Mouse (Mus musculus): Measurements from ENCODE around the gene St6galnac1.
"Not testable (repeated sequence)": the region's sequence is repeated elsewhere in the genome, so short reads cannot be mapped to it uniquely, and the experiment has no call there.

The St6galnac1 gene

GRCm38 (mm10) chr11:116807526-116807925, 32.2 kb upstream of the St6galnac1 start:
- DNase-seq (ENCODE audit: low spot score in 2 of 2) = no peak

GRCm38 (mm10) chr11:116807116-116807515, 31.8 kb upstream of the St6galnac1 start:
- DNase-seq (ENCODE audit: low spot score in 2 of 2) = no peak

- DNase-seq (ENCODE audit: low spot score in 2 of 2) = no peak
These were observed 31.1 kb upstream of the St6galnac1 start for GRCm38 (mm10) chr11:116806136-116807071.

GRCm38 (mm10) chr11:116802709-116803108, 27.4 kb upstream of the St6galnac1 start:
- DNase-seq (ENCODE audit: low spot score in 2 of 2) = no peak

- DNase-seq (ENCODE audit: low spot score in 2 of 2) = no peak
These were observed 25.8 kb upstream of the St6galnac1 start for GRCm38 (mm10) chr11:116801106-116801505.

- no peak for DNase-seq (ENCODE audit: low spot score in 2 of 2)
These were observed 24.1 kb upstream of the St6galnac1 start for GRCm38 (mm10) chr11:116799364-116799763.

GRCm38 (mm10) chr11:116784221-116784620, 8.9 kb upstream of the St6galnac1 start:
- DNase-seq (ENCODE audit: low spot score in 2 of 2) = no peak

GRCm38 (mm10) chr11:116782737-116783145, 7.4 kb upstream of the St6galnac1 start:
- DNase-seq (ENCODE audit: low spot score in 2 of 2) = no peak

GRCm38 (mm10) chr11:116773205-116773604, 2.1 kb downstream of the St6galnac1 start:
- no peak for DNase-seq (ENCODE audit: low spot score in 2 of 2)

GRCm38 (mm10) chr11:116769873-116770272, 5.4 kb downstream of the St6galnac1 start:
- DNase-seq (ENCODE audit: low spot score in 2 of 2) = no peak

- DNase-seq (ENCODE audit: low spot score in 2 of 2) = no peak
These were observed 10.4 kb downstream of the St6galnac1 start for GRCm38 (mm10) chr11:116764946-116765345.

- no peak for DNase-seq (ENCODE audit: low spot score in 2 of 2)
These were observed 11.0 kb downstream of the St6galnac1 start for GRCm38 (mm10) chr11:116764346-116764745.

GRCm38 (mm10) chr11:116755191-116755590, 20.1 kb downstream of the St6galnac1 start:
- no peak for DNase-seq (ENCODE audit: low spot score in 2 of 2)

GRCm38 (mm10) chr11:116753674-116754470, 21.4 kb downstream of the St6galnac1 start:
- DNase-seq (ENCODE audit: low spot score in 2 of 2) = no peak

GRCm38 (mm10) chr11:116749733-116750132, 25.6 kb downstream of the St6galnac1 start:
- DNase-seq (ENCODE audit: low spot score in 2 of 2) = no peak

- DNase-seq (ENCODE audit: low spot score in 2 of 2) = not testable (repeated sequence)
These were observed 26.6 kb downstream of the St6galnac1 start for GRCm38 (mm10) chr11:116748692-116749091.

GRCm38 (mm10) chr11:116746822-116747221, 28.5 kb downstream of the St6galnac1 start:
- not testable (repeated sequence) for DNase-seq (ENCODE audit: low spot score in 2 of 2)

- not testable (repeated sequence) for DNase-seq (ENCODE audit: low spot score in 2 of 2)
These were observed 29.9 kb downstream of the St6galnac1 start for GRCm38 (mm10) chr11:116745457-116745856.

- no peak for DNase-seq (ENCODE audit: low spot score in 2 of 2)
These were observed 36.9 kb downstream of the St6galnac1 start for GRCm38 (mm10) chr11:116738411-116738810.

GRCm38 (mm10) chr11:116732536-116732935, 42.8 kb downstream of the St6galnac1 start:
- no peak for DNase-seq (ENCODE audit: low spot score in 2 of 2)

GRCm38 (mm10) chr11:116731060-116731580, 44.2 kb downstream of the St6galnac1 start:
- DNase-seq (ENCODE audit: low spot score in 2 of 2) = not testable (repeated sequence)

Data from frontal cortex, postnatal 25 days (tissue).